Mouse (Mus musculus): ENCODE measurements around the gene Fam120b.
A peak's percentile ranks its signal among the peaks of the same experiment; 100 is the strongest.

Fam120b gene

GRCm38 (mm10) chr17:15395997-15396675 lies at the start of gene Fam120b:
TSS of gene Fam120b (plus strand) at chr17:15396202.
- peak; percentile 94 to 95 for DNase-seq (ENCODE audit: low spot score in 2 of 2)

GRCm38 (mm10) chr17:15350152-15350551 lies 45.9 kb upstream of the Fam120b start:
- no peak for DNase-seq (ENCODE audit: low spot score in 2 of 2)

GRCm38 (mm10) chr17:15352869-15353610 lies 43.0 kb upstream of the Fam120b start:
- DNase-seq (ENCODE audit: low spot score in 2 of 2) = peak; percentile 31 to 61

- no peak for DNase-seq (ENCODE audit: low spot score in 2 of 2)
Measured at GRCm38 (mm10) chr17:15354006-15354405, 42.0 kb upstream of the Fam120b start.

GRCm38 (mm10) chr17:15355072-15355471 lies 40.9 kb upstream of the Fam120b start:
- no peak for DNase-seq (ENCODE audit: low spot score in 2 of 2)

GRCm38 (mm10) chr17:15356526-15356925 lies 39.5 kb upstream of the Fam120b start:
- no peak for DNase-seq (ENCODE audit: low spot score in 2 of 2)

- no peak for DNase-seq (ENCODE audit: low spot score in 2 of 2)
Measured at GRCm38 (mm10) chr17:15357071-15357470, 38.9 kb upstream of the Fam120b start.

GRCm38 (mm10) chr17:15363656-15364055 lies 32.3 kb upstream of the Fam120b start:
- DNase-seq (ENCODE audit: low spot score in 2 of 2) = no peak

- DNase-seq (ENCODE audit: low spot score in 2 of 2) = peak in 1 of 2 experiments; percentile 21
Measured at GRCm38 (mm10) chr17:15365650-15366049, 30.4 kb upstream of the Fam120b start.

GRCm38 (mm10) chr17:15370401-15370800 lies 25.6 kb upstream of the Fam120b start:
- no peak for DNase-seq (ENCODE audit: low spot score in 2 of 2)

- DNase-seq (ENCODE audit: low spot score in 2 of 2) = no peak
Measured at GRCm38 (mm10) chr17:15371967-15372835, 23.8 kb upstream of the Fam120b start.

GRCm38 (mm10) chr17:15372931-15373652 lies 22.9 kb upstream of the Fam120b start:
- DNase-seq (ENCODE audit: low spot score in 2 of 2) = no peak

- no peak for DNase-seq (ENCODE audit: low spot score in 2 of 2)
Measured at GRCm38 (mm10) chr17:15374321-15375141, 21.5 kb upstream of the Fam120b start.

GRCm38 (mm10) chr17:15375224-15375623 lies 20.8 kb upstream of the Fam120b start:
- no peak for DNase-seq (ENCODE audit: low spot score in 2 of 2)

GRCm38 (mm10) chr17:15375701-15376493 lies 20.1 kb upstream of the Fam120b start:
- peak in 1 of 2 experiments; percentile 42 for DNase-seq (ENCODE audit: low spot score in 2 of 2)

- peak in 1 of 2 experiments; percentile 30 for DNase-seq (ENCODE audit: low spot score in 2 of 2)
Measured at GRCm38 (mm10) chr17:15376494-15377181, 19.4 kb upstream of the Fam120b start, which contains the start of gene Dll1. TSS of gene Dll1 (minus strand) at chr17:15376872.

GRCm38 (mm10) chr17:15377901-15378300 lies 18.1 kb upstream of the Fam120b start:
- DNase-seq (ENCODE audit: low spot score in 2 of 2) = peak in 1 of 2 experiments; percentile 38

GRCm38 (mm10) chr17:15378413-15379109 lies 17.4 kb upstream of the Fam120b start:
- DNase-seq (ENCODE audit: low spot score in 2 of 2) = no peak

Measured in left cerebral cortex, adult 9 months (tissue).